Mouse (Mus musculus) olfactory bulb, adult 2 months (tissue): ENCODE measurements around the gene Gabrr1.

ENCODE experiments used
- CTCF ChIP-seq: fragments of 200-500 bp; IDR thresholded peaks from 2 replicates; pipeline ENCODE4 v1.5.1; 2012; ENCODE audit warnings: low read depth, mild to moderate bottlenecking, low read length, moderate library complexity; ENCODE audit not compliant: insufficient read depth
- POLR2A ChIP-seq: fragments of 200-500 bp; IDR thresholded peaks from 2 replicates; pipeline ENCODE4 v1.6.1; 2012; ENCODE audit warnings: mild to moderate bottlenecking, low read depth, low read length, moderate library complexity; ENCODE audit not compliant: insufficient read depth

DNA sequence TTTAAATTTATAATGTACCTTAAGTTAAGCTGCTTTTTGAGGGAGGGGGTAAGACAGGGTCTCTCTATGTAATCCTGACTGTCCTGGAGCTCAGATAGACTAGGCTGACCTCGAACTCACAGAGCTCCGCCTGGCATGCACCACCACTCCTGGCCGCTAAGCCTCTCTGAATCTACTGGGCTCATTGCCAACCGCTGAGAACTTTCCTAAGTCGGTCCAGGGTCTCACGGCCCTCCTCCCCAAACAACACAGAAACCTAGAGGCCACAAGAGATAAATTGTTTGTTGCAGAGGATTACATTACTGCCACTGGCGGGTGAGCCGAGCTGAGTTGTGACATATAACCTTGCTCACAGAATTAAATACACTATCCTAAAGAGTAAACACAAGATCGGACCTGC lies 55.8 kb downstream of the Gabrr1 start:
- no peak for TF ChIP-seq CTCF
- no peak for TF ChIP-seq POLR2A
